Mouse (Mus musculus) embryonic fibroblast, embryonic 13.5 days (primary cell): ENCODE data around the gene Frmd4a.

Source experiments
- CTCF ChIP-seq: IDR thresholded peaks from 2 replicates; pipeline ENCODE4 v1.5.1; 2011; ENCODE audit warnings: mild to moderate bottlenecking, control low read depth, low read length, moderate library complexity, borderline replicate concordance; ENCODE audit not compliant: insufficient read depth
- POLR2A ChIP-seq: IDR thresholded peaks from 2 replicates; pipeline ENCODE4 v1.6.1; 2011; ENCODE audit warnings: low read depth, mild to moderate bottlenecking, control low read depth, low read length, moderate library complexity

GRCm38 (mm10) chr2:4518549-4518948, 501.0 kb downstream of the Frmd4a start:
- no peak for TF ChIP-seq CTCF
- TF ChIP-seq POLR2A: no peak
